Mouse (Mus musculus) CH12.LX (cell line): ENCODE results near the gene Agap1.

Source experiments
- CTCF ChIP-seq, 2 experiments: IDR thresholded peaks in 1 of 2; conservative IDR thresholded peaks in 1 of 2; 2 replicates each; pipeline ENCODE4 v1.5.1; 2011 to 2012; ENCODE audit warnings: low read depth in 2 of 2, low read length in 2 of 2, improper control_type of control experiment in 1 of 2, inconsistent platforms in 1 of 2, mild to moderate bottlenecking in 1 of 2, moderate library complexity in 1 of 2
- E2F4 ChIP-seq: IDR thresholded peaks from 2 replicates; pipeline ENCODE4 v1.6.1; 2011; ENCODE audit warnings: low read depth, low read length, improper control_type of control experiment; ENCODE audit not compliant: insufficient replicate concordance
- MYC ChIP-seq: IDR thresholded peaks from 2 replicates; pipeline ENCODE4 v1.6.1; 2011; ENCODE audit warnings: low read depth, mild to moderate bottlenecking, improper control_type of control experiment, low read length
- POLR2A ChIP-seq: IDR thresholded peaks from 2 replicates; pipeline ENCODE4 v1.6.1; 2011; ENCODE audit warnings: low read depth, mild to moderate bottlenecking, improper control_type of control experiment, low read length
- RCOR1 ChIP-seq: conservative IDR thresholded peaks from 2 replicates; pipeline ENCODE4 v1.6.1; 2012; ENCODE audit warnings: low read depth, mild to moderate bottlenecking, inconsistent platforms, low read length, improper control_type of control experiment
- TBP ChIP-seq: conservative IDR thresholded peaks from 2 replicates; pipeline ENCODE4 v1.6.1; 2011; ENCODE audit warnings: low read depth, low read length, improper control_type of control experiment
- ZC3H11A ChIP-seq: IDR thresholded peaks from 2 replicates; pipeline ENCODE4 v1.6.1; 2012; ENCODE audit warnings: low read depth, mild to moderate bottlenecking, inconsistent platforms, low read length, improper control_type of control experiment

DNA sequence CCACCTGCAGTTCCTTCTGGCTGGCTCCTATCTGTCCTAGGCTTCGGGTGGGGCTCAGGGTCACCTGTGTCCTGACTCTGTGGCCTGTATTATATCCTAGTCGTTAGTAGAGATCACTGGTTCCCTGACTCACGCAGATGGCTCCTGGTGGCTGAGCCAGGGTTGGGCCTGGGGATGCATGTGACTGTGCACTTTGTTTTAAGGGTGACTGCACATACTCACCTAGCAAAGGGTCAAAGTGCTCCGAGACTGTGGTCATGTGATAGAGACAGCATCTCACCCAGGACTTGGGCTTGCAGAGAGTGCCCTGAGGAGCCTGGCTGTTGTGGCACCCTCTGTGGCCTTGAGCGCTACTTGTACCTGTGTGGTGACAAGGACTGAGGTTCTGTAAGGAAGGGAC is 22.4 kb downstream of the Agap1 start:
- TF ChIP-seq CTCF (conservative IDR thresholded peaks at IDR 0.05 in 1 of 2, IDR thresholded peaks at IDR 0.05 in 1 of 2; ENCODE audit: low read depth in 2 of 2, low read length in 2 of 2) (no peak), RCOR1 (no peak), ZC3H11A (no peak), TBP (no peak), E2F4 (no peak), POLR2A (no peak), MYC (no peak)
